Mouse (Mus musculus) hindbrain, embryonic 11.5 days (tissue): Measurements from ENCODE around the gene Hnrnpr. TPM values are rescaled to one million over a fixed set of nuclear protein-coding genes. Genes with fewer than 3 reads are reported as not detected.
A peak's percentile ranks its signal among the peaks of the same experiment; 100 is the strongest.

Experiments used
- ATAC-seq: fragments of 200-750 bp; cut with Nextera tagmentation; 2 replicates; pipeline ENCODE4 v1.8.0; 2017; ENCODE audit warnings: mild to moderate bottlenecking, moderate TSS enrichment, moderate library complexity; ENCODE audit not compliant: low FRiP score
- DNase-seq: peaks from one replicate; pipeline ENCODE4 v3.0.0-alpha.2; 2015; ENCODE audit warnings: low spot score
- H3K27ac ChIP-seq: fragments of 300-500 bp; sonication (generic); 2 replicates; pipeline ENCODE4 v1.5.1; 2014; ENCODE audit warnings: mild to moderate bottlenecking, low read depth, low read length
- H3K27me3 ChIP-seq: fragments of 300-500 bp; sonication (generic); 2 replicates; pipeline ENCODE4 v1.6.1; 2014; ENCODE audit warnings: mild to moderate bottlenecking, low read length, moderate library complexity, mixed read lengths; ENCODE audit not compliant: control insufficient read depth, insufficient read depth
- H3K36me3 ChIP-seq: fragments of 300-500 bp; sonication (generic); 2 replicates; pipeline ENCODE4 v1.6.1; 2014; ENCODE audit warnings: mild to moderate bottlenecking, low read length, moderate library complexity, mixed read lengths; ENCODE audit not compliant: control insufficient read depth, insufficient read depth
- H3K4me1 ChIP-seq: fragments of 300-500 bp; sonication (generic); replicated peaks from 2 replicates; pipeline ENCODE4 v1.6.1; 2014; ENCODE audit warnings: low read length, mixed read lengths; ENCODE audit not compliant: control insufficient read depth, insufficient read depth
- H3K4me2 ChIP-seq: fragments of 300-500 bp; sonication (generic); replicated peaks from 2 replicates; pipeline ENCODE4 v1.6.1; 2014; ENCODE audit warnings: mild to moderate bottlenecking, low read depth, low read length
- H3K4me3 ChIP-seq: fragments of 300-500 bp; sonication (generic); 2 replicates; pipeline ENCODE4 v1.5.1; 2014; ENCODE audit warnings: low read depth, low read length
- H3K9ac ChIP-seq: fragments of 300-500 bp; sonication (generic); 2 replicates; pipeline ENCODE4 v1.6.1; 2014; ENCODE audit warnings: low read depth, low read length
- H3K9me3 ChIP-seq: fragments of 300-500 bp; sonication (generic); 2 replicates; pipeline ENCODE4 v1.6.1; 2016; ENCODE audit warnings: low read length; ENCODE audit not compliant: control insufficient read depth
- WGBS: fragments of 180-500 bp; shearing (Covaris S2); extraction: QIAGEN DNeasy Blood & Tissue Kit; methylation state at CpG from one replicate; pipeline ENCODE4 v1.1.7; 2014; 5-methylcytosine and 5-hydroxymethylcytosine counted together
- polyA plus RNA-seq: library from polyadenylated mRNA; unstranded; fragments of >200 nt; fragmentation: Nextera tagmentation; extraction: Ambion mirVana; gene quantifications from 2 replicates; pipeline ENCODE4 v1.2.1, GENCODE M21; 2014

The Hnrnpr gene
- polyA plus RNA-seq: 194 and 200 TPM in 2 replicates

DNA sequence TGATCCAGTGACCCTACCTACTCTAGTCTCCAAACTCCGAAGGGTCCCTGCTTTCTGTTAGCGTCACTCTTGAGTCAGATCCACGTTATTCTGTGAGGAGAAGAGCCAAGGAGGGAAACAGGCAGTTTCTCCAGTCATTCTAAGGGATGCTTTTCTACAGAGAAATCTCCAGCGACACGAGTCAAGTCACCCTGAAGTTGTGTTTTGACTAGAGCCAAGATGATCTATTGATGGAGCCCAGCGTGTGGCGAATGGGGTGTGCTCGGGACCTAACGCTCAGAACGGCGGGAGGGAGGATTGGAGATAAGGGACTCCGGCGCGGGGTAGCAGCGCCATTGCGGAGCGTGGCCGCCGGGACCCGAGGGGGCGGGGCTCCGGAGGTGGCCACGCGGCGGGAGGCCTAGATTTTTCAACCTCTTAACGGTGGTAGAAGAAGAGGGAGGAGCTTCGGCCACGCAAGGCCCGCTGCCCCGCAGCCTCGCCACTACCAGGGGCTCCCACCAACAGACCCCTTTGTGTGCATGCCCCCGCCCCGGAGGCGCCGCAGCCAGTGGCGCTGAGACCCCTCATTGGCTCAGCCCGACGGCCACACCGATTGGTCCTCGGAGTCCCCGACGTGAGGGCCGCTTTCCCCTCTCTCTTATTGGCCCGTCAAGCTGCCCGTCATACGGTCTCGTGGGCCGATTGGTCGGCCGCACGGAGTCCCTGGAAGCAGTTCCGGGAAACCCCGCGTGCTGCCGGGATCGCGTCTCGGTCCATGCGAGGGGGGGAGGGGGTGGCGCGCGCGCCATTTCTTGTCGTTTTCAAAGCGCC is at the start of gene Hnrnpr:
Hnrnpr (plus strand) TSS at position 714 of the 813 bp plus-strand sequence.
- peak within 1 kb of the TSS; percentile 50 for H3K4me2 ChIP-seq
- DNase-seq (peak; percentile 99), ATAC-seq (peak; percentile 99)
- no peaks in the 10 kb centered on the region for H3K9me3 ChIP-seq
- H3K36me3 ChIP-seq: no peaks in the 10 kb centered on the region
- under 1% methylated on average over 57 of the region's 65 CpGs for WGBS
- peak within 1 kb of the TSS; percentile 100 for H3K4me3 ChIP-seq
- H3K27me3 ChIP-seq: no peaks in the 10 kb centered on the region
- peak within 1 kb of the TSS; percentile 100 for H3K9ac ChIP-seq
- H3K4me1 ChIP-seq: no peaks in the 10 kb centered on the region
- H3K27ac ChIP-seq: peak within 1 kb of the TSS; percentile 99

DNA sequence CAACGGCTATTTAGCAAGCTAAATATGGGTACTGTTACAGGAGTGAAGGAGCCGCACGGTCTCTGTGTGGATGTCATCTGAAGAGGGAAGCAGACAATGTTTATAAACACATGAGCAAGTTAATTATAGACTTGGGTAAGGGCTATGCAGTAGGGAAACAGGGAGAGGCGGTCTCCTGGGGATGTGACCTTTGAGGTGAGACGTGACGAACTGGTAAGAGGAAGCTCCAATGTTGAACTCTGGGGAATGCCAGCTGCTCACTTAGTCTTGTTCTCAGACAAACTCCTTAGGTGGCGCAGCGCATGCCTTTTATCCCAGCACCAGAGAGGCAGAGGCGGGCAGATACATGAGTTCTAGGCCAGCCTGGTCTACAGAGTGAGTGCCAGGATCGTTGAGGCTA is 48.8 kb upstream of the Hnrnpr start:
- H3K27me3 ChIP-seq: no peaks in the 10 kb centered on the region
- DNase-seq: no peak

DNA sequence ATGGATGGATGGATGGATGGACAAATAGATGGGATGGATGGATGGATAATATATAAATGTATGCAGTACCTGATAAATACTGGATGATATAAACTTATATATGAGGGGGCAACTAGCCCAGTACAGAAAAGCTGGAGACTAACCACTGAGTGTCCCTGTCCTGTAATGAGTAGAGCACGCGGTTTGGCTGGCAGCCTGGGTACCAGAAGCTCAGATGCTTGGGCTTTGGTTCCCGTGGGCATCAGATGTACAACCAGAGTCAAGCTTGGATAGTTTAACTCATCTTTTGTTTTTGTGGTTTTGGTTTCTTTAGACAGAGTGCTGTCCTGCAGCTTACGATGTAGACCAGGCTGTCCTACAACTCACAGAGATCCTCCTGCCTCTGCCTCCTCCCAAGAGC is 47.2 kb upstream of the Hnrnpr start:
- no peak overlapping the region for H3K27ac ChIP-seq
- H3K9me3 ChIP-seq: no peaks in the 10 kb centered on the region
- H3K9ac ChIP-seq: no peak overlapping the region
- ATAC-seq (no peak), DNase-seq (no peak)
- H3K36me3 ChIP-seq: no peaks in the 10 kb centered on the region
- no peak overlapping the region for H3K4me2 ChIP-seq
- H3K4me3 ChIP-seq: no peak overlapping the region
- H3K4me1 ChIP-seq: no peaks in the 10 kb centered on the region; the same call in 1 of the 2 replicates
- no peaks in the 10 kb centered on the region for H3K27me3 ChIP-seq
- 97% methylated on average over 4 of the region's 4 CpGs for WGBS

More for the DNA sequence above, 48.8 kb upstream of the Hnrnpr start:
- no peaks in the 10 kb centered on the region; the same call in 1 of the 2 replicates for H3K4me1 ChIP-seq
- WGBS: 82% methylated on average over 10 of the region's 10 CpGs
- H3K4me3 ChIP-seq: no peak overlapping the region
- no peak overlapping the region for H3K4me2 ChIP-seq
- no peak overlapping the region for H3K9ac ChIP-seq
- no peak for ATAC-seq
- H3K36me3 ChIP-seq: no peaks in the 10 kb centered on the region
- H3K9me3 ChIP-seq: no peaks in the 10 kb centered on the region
- no peak overlapping the region for H3K27ac ChIP-seq

DNA sequence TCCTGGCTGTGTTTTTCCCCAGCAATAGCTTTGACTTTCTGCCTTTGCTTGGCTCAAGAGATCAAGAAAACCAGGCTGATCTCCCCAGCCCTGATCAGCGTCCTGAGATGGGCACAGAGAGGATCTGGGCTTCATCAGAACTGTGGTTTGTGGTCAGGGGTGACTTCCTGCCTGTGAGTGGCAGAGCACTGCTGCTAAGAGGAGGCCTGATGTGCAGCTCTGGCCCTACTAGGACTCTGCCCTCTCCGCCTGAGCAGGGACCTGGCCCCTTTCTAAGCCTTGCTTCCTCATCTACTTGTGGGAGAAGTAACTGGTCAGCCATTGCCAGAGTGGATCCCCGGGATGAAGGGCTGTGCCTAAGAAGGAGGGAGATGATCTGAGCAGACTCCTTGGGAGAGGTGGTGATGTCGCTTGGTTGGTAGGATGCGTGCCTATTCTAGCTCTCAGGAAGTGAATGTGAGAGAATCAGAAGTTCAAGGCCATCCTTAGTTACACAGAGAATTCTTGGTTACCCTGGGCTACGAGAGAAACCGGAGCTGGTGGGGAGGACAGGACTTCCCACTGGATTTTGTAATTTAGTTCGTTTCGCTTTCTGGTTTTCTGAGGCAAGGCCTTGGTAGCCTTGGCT is 43.9 kb upstream of the Hnrnpr start:
- WGBS: 88% methylated on average over 9 of the region's 9 CpGs
- no peaks in the 10 kb centered on the region for H3K36me3 ChIP-seq
- no peaks in the 10 kb centered on the region for H3K27me3 ChIP-seq
- no peak for ATAC-seq
- H3K9ac ChIP-seq: no peak overlapping the region
- H3K4me2 ChIP-seq: no peak overlapping the region
- H3K4me3 ChIP-seq: no peak overlapping the region
- no peak overlapping the region for H3K27ac ChIP-seq
- no peaks in the 10 kb centered on the region for H3K9me3 ChIP-seq
- DNase-seq: no peak
- no peaks in the 10 kb centered on the region for H3K4me1 ChIP-seq

DNA sequence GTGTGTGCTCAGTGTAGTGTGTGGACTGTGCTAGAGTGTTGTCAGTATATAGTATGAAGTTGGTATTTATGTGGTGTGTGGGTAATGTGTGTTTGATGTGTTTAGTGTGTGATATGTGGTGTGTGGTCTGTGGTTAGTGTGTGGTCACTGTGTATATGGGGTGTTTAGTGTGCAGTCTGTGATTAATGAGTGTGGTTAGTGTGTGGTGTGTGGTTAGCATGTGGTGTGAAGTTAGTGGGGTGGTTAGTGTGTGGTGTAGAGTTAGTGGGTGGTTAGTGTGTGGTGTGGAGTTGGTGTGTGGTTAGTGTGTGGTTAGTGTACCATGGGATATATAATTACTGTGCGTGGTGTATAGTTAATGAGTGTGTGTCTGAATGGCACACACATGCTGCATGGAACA is 41.8 kb upstream of the Hnrnpr start:
- no peak overlapping the region for H3K27ac ChIP-seq
- H3K27me3 ChIP-seq: no peaks in the 10 kb centered on the region
- ATAC-seq (no peak), DNase-seq (no peak)
- 90% methylated on average over 1 of the region's 1 CpGs for WGBS
- H3K36me3 ChIP-seq: no peaks in the 10 kb centered on the region
- no peaks in the 10 kb centered on the region for H3K9me3 ChIP-seq
- no peak overlapping the region for H3K4me3 ChIP-seq
- H3K4me2 ChIP-seq: no peak overlapping the region
- H3K9ac ChIP-seq: no peak overlapping the region
- no peaks in the 10 kb centered on the region for H3K4me1 ChIP-seq

DNA sequence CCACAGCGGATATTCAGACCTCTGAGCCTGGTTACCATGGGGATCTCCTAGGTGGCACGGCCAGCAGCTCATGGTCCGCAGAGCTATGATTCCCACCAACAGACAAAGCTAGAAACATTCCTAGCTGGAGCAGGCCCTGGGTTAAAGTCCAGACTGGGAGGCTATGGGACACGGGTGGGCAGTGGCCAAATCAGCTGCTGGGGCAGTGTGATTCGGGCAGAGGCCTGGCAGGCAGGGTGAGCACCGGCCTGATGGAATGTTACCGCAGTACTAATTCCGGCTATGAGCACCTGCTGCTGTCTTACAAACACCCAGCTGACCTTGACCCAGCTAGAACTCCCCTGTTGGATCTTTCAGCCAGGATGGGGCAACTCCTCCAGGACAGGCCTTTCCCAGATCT is 40.1 kb upstream of the Hnrnpr start:
- DNase-seq (no peak), ATAC-seq (no peak)
- Histone ChIP-seq H3K27ac (no peak overlapping the region), H3K4me2 (no peak overlapping the region), H3K4me1 (no peaks in the 10 kb centered on the region), H3K9me3 (no peaks in the 10 kb centered on the region), H3K9ac (no peak overlapping the region), H3K4me3 (no peak overlapping the region), H3K27me3 (no peaks in the 10 kb centered on the region), H3K36me3 (no peaks in the 10 kb centered on the region)
- 79% methylated on average over 8 of the region's 8 CpGs for WGBS

DNA sequence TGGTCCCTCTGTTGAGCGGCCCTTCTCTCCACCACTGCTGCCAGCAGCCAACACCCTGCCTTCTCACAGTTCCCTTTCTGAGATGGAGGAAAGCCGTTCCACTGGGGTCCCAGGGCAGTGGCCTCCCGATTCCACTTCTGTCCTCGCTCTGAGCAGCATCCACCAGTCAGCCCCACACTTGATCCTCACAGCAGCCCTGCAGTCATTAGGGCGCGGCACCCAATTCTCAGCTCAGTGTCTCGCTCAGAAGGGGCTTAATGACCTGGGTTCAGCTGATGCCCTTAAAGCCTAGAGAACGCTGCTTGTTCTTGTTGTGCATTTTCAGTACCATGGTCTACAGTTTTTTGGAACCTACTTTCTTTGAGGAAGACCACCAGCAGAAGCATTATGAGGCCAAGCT is 29.6 kb upstream of the Hnrnpr start:
- DNase-seq (no peak), ATAC-seq (no peak)
- WGBS: 77% methylated on average over 8 of the region's 8 CpGs
- Histone ChIP-seq H3K36me3 (no peaks in the 10 kb centered on the region), H3K4me3 (no peak overlapping the region), H3K9ac (no peak overlapping the region), H3K27ac (no peak overlapping the region), H3K4me2 (no peak overlapping the region), H3K9me3 (no peaks in the 10 kb centered on the region), H3K27me3 (no peaks in the 10 kb centered on the region), H3K4me1 (peaks cover 10% of the 10 kb centered on the region; the same call in 1 of the 2 replicates)

DNA sequence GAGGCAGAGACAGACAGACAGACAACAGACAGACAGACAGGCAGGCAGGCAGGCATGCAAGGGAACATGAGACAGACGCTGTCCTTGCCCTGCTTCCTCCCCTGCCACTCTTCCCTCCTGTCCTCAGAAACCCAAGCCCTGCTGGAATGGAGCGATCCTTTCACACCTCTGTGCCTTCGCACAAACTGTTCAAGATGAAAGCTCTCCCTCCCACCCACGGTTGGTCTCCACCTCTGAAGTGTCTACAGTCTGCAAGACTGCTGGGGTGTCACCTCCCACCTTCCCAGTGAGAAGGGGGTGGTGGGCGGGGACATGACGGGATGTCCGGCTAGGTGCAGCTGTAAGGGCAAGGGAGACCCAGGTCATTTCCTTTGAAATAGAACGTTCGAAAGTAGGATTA is 29.1 kb upstream of the Hnrnpr start:
- H3K4me1 ChIP-seq: peaks cover 10% of the 10 kb centered on the region; the same call in 1 of the 2 replicates
- no peaks in the 10 kb centered on the region for H3K27me3 ChIP-seq
- H3K9me3 ChIP-seq: no peaks in the 10 kb centered on the region
- WGBS: 55% methylated on average over 9 of the region's 9 CpGs
- no peak for DNase-seq
- H3K4me2 ChIP-seq: no peak overlapping the region
- no peaks in the 10 kb centered on the region for H3K36me3 ChIP-seq
- no peak for ATAC-seq
- H3K27ac ChIP-seq: no peak overlapping the region
- no peak overlapping the region for H3K9ac ChIP-seq
- H3K4me3 ChIP-seq: no peak overlapping the region
